Mouse (Mus musculus) ES-Bruce4 (cell line): ENCODE data around the gene Dock10. TPM values are rescaled to one million over a fixed set of nuclear protein-coding genes. Genes with fewer than 3 reads are reported as not detected.

Experiments
- H3K27ac ChIP-seq: 2 replicates; pipeline ENCODE4 v1.5.1; 2012; ENCODE audit warnings: low read length, inconsistent platforms; ENCODE audit not compliant: insufficient read depth
- H3K27me3 ChIP-seq: 2 replicates; pipeline ENCODE4 v1.6.1; 2012; ENCODE audit warnings: mild to moderate bottlenecking, low read length, inconsistent platforms; ENCODE audit not compliant: control insufficient read depth, poor library complexity, insufficient read depth, severe bottlenecking
- H3K36me3 ChIP-seq: 2 replicates; pipeline ENCODE4 v1.6.1; 2012; ENCODE audit warnings: inconsistent platforms, mild to moderate bottlenecking, low read length, moderate library complexity; ENCODE audit not compliant: control insufficient read depth, poor library complexity, insufficient read depth, severe bottlenecking
- H3K4me1 ChIP-seq: one replicate; pipeline ENCODE4 v1.8.1; 2011; ENCODE audit warnings: low read length; ENCODE audit not compliant: control insufficient read depth, insufficient read depth
- H3K4me3 ChIP-seq: 2 replicates; pipeline ENCODE4 v1.5.1; 2011; ENCODE audit warnings: low read depth, mild to moderate bottlenecking, low read length
- H3K9ac ChIP-seq: 2 replicates; pipeline ENCODE4 v1.6.1; 2012; ENCODE audit warnings: low read depth, mild to moderate bottlenecking, inconsistent platforms; ENCODE audit not compliant: poor library complexity, severe bottlenecking
- H3K9me3 ChIP-seq: replicated peaks from 2 replicates; pipeline ENCODE4 v1.6.1; 2012; ENCODE audit warnings: mild to moderate bottlenecking, low read length, inconsistent platforms; ENCODE audit not compliant: control insufficient read depth, poor library complexity, insufficient read depth, severe bottlenecking
- CTCF ChIP-seq: IDR thresholded peaks from one replicate; pipeline ENCODE4 v1.8.1; 2011; ENCODE audit warnings: low read depth, low read length
- EP300 ChIP-seq: IDR thresholded peaks from 2 replicates; pipeline ENCODE4 v1.6.1; 2011; ENCODE audit warnings: low read depth, low read length; ENCODE audit not compliant: insufficient read depth
- POLR2A ChIP-seq: IDR thresholded peaks from one replicate; pipeline ENCODE4 v1.8.1; 2011; ENCODE audit warnings: low read length; ENCODE audit not compliant: insufficient read depth
- polyA plus RNA-seq: library from polyadenylated mRNA; stranded (reverse); fragments of >200 nt; gene quantifications from 2 replicates; pipeline ENCODE4 v1.2.4, GENCODE M21; 2011; ENCODE audit warnings: low read depth; ENCODE audit not compliant: missing spikeins, insufficient read depth, insufficient read length

The Dock10 gene
- polyA plus RNA-seq, 1 experiment, result not detected

GRCm38 (mm10) chr1:80502456-80503165 lies 255.7 kb downstream of the Dock10 start:
- no peaks in the 10 kb centered on the region for H3K27me3 ChIP-seq
- no peaks in the 10 kb centered on the region for H3K4me1 ChIP-seq
- no peak for TF ChIP-seq POLR2A
- no peak for TF ChIP-seq CTCF
- no peak for TF ChIP-seq EP300
- no peak overlapping the region for H3K4me3 ChIP-seq
- no peak overlapping the region for H3K27ac ChIP-seq
- no peaks in the 10 kb centered on the region for H3K9me3 ChIP-seq
- H3K36me3 ChIP-seq, result no peaks in the 10 kb centered on the region
- H3K9ac ChIP-seq, result no peak overlapping the region

- no peaks in the 10 kb centered on the region for H3K9me3 ChIP-seq
- TF ChIP-seq POLR2A (no peak), CTCF (no peak), EP300 (no peak)
- H3K27ac ChIP-seq, result no peak overlapping the region
Measured at GRCm38 (mm10) chr1:80499264-80499663, 259.1 kb downstream of the Dock10 start.

DNA sequence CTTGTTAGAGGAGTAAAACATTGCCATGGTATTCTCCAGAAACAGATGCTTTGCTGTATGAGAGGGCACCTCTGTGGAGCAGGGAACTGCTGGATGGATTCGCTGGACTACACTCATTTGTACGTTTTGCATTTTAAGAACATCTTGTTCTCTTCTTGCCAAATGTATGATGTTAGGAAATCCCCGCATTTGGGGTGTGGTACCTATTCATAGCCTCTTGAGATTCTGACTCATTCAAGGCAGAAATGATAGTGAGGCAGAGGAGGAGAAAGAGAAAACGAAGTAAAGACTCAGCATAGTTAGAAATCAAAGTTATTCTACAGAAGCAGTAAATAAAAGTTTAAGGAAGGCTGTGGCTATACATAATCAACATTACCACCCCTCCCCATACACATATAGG lies 262.0 kb downstream of the Dock10 start:
- Histone ChIP-seq H3K9me3 (no peaks in the 10 kb centered on the region), H3K4me3 (no peak overlapping the region), H3K27ac (no peak overlapping the region), H3K27me3 (no peaks in the 10 kb centered on the region), H3K36me3 (no peaks in the 10 kb centered on the region), H3K9ac (no peak overlapping the region), H3K4me1 (no peaks in the 10 kb centered on the region)
- TF ChIP-seq EP300 (no peak), CTCF (no peak), POLR2A (no peak)

More at GRCm38 (mm10) chr1:80499264-80499663, 259.1 kb downstream of the Dock10 start:
- H3K9ac ChIP-seq, result no peak overlapping the region
- no peaks in the 10 kb centered on the region for H3K4me1 ChIP-seq
- H3K36me3 ChIP-seq, result no peaks in the 10 kb centered on the region
- H3K4me3 ChIP-seq, result no peak overlapping the region
- no peaks in the 10 kb centered on the region for H3K27me3 ChIP-seq

- H3K36me3 ChIP-seq, result no peaks in the 10 kb centered on the region
Measured at GRCm38 (mm10) chr1:80483419-80483818, 274.9 kb downstream of the Dock10 start.

DNA sequence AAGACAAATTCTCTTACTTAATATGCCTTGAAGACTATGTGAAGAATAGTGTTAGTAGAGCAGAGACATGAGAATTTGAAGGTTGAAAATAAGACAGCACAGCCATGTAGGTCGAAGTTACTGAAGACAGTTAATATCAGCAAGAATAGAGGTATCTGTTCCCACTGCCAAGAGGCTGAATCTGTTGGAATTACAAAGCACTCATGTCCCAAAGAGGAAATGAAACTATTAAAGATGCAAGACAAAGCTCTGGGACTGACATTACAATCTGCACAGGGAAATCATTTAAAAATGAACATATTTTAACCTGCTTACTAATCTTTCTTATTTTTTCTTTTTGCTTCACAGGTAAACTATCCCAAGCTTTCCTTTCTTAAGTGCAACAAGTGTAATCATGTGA lies 283.4 kb downstream of the Dock10 start:
- no peak overlapping the region for H3K9ac ChIP-seq
- no peak overlapping the region for H3K27ac ChIP-seq
- H3K27me3 ChIP-seq, result no peaks in the 10 kb centered on the region
- no peaks in the 10 kb centered on the region for H3K36me3 ChIP-seq
- no peaks in the 10 kb centered on the region for H3K4me1 ChIP-seq
- TF ChIP-seq EP300 (no peak), POLR2A (no peak), CTCF (no peak)
- H3K9me3 ChIP-seq, result no peaks in the 10 kb centered on the region
- no peak overlapping the region for H3K4me3 ChIP-seq

More at GRCm38 (mm10) chr1:80483419-80483818, 274.9 kb downstream of the Dock10 start:
- TF ChIP-seq EP300, result no peak
- Histone ChIP-seq H3K27ac (no peak overlapping the region), H3K4me1 (no peaks in the 10 kb centered on the region), H3K4me3 (no peak overlapping the region), H3K27me3 (no peaks in the 10 kb centered on the region), H3K9me3 (no peaks in the 10 kb centered on the region), H3K9ac (no peak overlapping the region)

- no peaks in the 10 kb centered on the region for H3K4me1 ChIP-seq
- H3K27me3 ChIP-seq, result no peaks in the 10 kb centered on the region
- H3K4me3 ChIP-seq, result no peak overlapping the region
- no peaks in the 10 kb centered on the region for H3K9me3 ChIP-seq
- H3K27ac ChIP-seq, result no peak overlapping the region
- H3K36me3 ChIP-seq, result no peaks in the 10 kb centered on the region
- TF ChIP-seq CTCF, result no peak
- no peak for TF ChIP-seq POLR2A
- TF ChIP-seq EP300, result no peak
- no peak overlapping the region for H3K9ac ChIP-seq
Measured at GRCm38 (mm10) chr1:80472395-80472794, 285.9 kb downstream of the Dock10 start.
